Mouse (Mus musculus) embryo, embryonic 10 days (tissue): ENCODE data around the gene Clec4g.

Source experiments
- DNase-seq: peaks from one replicate; pipeline ENCODE4 v3.0.0-alpha.2; 2015; ENCODE audit warnings: low spot score

Clec4g gene

GRCm38 (mm10) chr8:3679236-3679635 lies 41.2 kb downstream of the Clec4g start:
- no peak for DNase-seq

- no peak for DNase-seq
Observed at GRCm38 (mm10) chr8:3678831-3679230, 41.6 kb downstream of the Clec4g start.

GRCm38 (mm10) chr8:3676993-3677579 lies 43.4 kb downstream of the Clec4g start:
- DNase-seq = peak; percentile 38

- peak; percentile 95 for DNase-seq
Observed at GRCm38 (mm10) chr8:3676131-3676992, 44.1 kb downstream of the Clec4g start, which contains the start of gene Trappc5. TSS of gene Trappc5 (plus strand) at chr8:3676299.

- no peak for DNase-seq
Observed at GRCm38 (mm10) chr8:3674671-3675070, 45.8 kb downstream of the Clec4g start.

GRCm38 (mm10) chr8:3671980-3672491 lies 48.4 kb downstream of the Clec4g start, which contains the start of gene Fcor:
TSS of gene Fcor (minus strand) at chr8:3672362.
- peak; percentile 92 for DNase-seq

GRCm38 (mm10) chr8:3670388-3670787 lies 50.1 kb downstream of the Clec4g start:
- DNase-seq = no peak

GRCm38 (mm10) chr8:3665507-3665906 lies 54.9 kb downstream of the Clec4g start, which contains the start of gene Mcemp1:
TSS of gene Mcemp1 (plus strand) at chr8:3665754.
- no peak for DNase-seq

- no peak for DNase-seq
Observed at GRCm38 (mm10) chr8:3664405-3664804, 56.0 kb downstream of the Clec4g start.

GRCm38 (mm10) chr8:3660889-3661288 lies 59.6 kb downstream of the Clec4g start:
- DNase-seq = no peak
